Mouse (Mus musculus): Measurements from ENCODE around the gene Rundc1. TPM values are rescaled to one million over a fixed set of nuclear protein-coding genes. Genes with fewer than 3 reads are reported as not detected.
"Not testable (repeated sequence)": the region's sequence is repeated elsewhere in the genome, so short reads cannot be mapped to it uniquely, and the experiment has no call there.

The Rundc1 gene
- total RNA-seq (2021) = 10 to 100 TPM; 35.6 to 37.0 TPM

DNA sequence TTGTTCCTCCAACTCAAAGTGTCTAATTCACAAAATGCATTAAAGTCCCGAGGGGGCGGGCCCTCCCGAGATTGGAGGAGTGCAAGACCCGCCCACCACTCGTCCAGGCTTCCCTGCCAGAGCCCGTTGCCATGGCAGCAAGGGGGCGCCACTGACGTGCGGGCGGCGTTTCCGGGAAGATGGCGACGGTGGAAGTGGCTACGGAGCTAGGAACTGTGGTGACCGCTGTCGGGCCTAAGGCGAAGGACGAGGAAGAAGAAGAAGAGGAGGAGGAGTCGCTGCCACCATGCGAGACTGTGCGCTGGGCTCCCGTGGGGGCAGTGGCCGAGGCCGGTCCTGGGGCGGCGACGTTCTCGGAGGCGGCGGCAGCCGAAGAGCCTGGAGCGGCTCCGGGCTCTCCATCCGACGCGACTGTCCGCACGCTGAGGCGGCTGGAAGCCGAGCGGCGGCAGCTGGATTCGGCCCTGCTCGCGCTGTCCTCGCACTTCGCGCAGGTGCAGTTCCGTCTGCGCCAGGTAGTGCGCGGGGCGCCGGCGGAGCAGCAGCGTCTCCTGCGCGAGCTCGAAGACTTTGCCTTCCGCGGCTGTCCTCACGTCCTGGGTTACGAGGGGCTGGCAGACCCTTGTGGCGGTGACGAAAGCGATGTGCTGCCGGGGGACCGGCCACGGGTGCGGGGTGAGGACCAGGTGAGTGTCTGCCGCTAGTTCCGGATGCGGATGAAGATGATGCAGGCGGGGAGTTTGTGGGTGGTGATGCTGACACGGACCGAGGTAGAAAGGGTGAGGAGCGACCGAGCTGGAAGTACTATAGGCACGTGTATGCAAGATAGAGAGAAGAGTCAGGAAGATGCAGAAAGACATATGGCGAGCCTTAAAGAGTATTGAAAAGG lies at the start of gene Rundc1, which contains the start of gene Ptges3l:
Gene Rundc1, plus strand, starts transcription at position 161 of the 889 bp plus-strand sequence.
Gene Ptges3l, minus strand, starts transcription at position 409 of the 889 bp plus-strand sequence.
- intact Hi-C loops (cut with DNase I) = loop anchor here (2.0 kb wide), 1 partner anchor 18 kb away; the partner anchor contains the start of gene Rpl27
- peak; percentile 99 for DNase-seq (ENCODE audit: low spot score in 2 of 2)

DNA sequence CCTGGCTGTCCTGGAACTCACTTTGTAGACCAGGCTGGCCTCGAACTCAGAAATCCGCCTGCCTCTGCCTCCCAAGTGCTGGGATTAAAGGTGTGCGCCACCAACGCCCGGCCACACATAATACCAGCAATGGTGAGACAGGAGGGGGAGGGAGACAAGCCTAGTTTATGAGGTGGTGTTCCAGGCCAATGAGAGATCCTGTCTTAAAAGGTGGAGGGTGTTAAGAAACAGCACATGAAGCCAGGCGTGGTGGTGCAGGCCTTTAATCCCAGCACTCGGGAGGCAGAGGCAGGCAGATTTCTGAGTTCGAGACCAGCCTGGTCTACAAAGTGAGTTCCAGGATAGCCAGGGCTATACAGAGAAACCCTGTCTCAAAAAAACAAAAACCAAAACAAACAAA lies 46.7 kb upstream of the Rundc1 start:
- intact Hi-C loops (cut with DNase I); DNase-seq (ENCODE audit: low spot score in 2 of 2): not testable (repeated sequence)

DNA sequence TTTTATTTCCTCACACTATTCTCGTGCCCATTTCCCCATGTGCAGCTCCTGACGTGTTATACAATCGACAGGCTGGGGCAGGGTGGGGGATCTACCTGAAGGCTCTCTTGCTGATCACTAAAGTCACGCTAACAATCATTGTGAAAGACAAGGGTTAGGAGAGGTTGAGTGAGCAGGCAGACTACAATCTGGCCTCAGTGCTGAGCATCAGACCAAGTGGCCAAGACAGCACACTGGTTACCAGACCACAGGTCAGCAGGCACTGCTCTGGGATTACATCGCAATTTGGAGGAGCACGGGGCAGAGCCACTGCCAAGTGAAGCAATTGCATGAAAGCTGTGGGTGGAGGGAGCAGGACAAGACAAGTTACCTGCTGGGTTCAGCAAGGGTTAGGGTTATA lies 46.0 kb upstream of the Rundc1 start:
- intact Hi-C loops (cut with DNase I) = no loop called here
- no peak for DNase-seq (ENCODE audit: low spot score in 2 of 2)

DNA sequence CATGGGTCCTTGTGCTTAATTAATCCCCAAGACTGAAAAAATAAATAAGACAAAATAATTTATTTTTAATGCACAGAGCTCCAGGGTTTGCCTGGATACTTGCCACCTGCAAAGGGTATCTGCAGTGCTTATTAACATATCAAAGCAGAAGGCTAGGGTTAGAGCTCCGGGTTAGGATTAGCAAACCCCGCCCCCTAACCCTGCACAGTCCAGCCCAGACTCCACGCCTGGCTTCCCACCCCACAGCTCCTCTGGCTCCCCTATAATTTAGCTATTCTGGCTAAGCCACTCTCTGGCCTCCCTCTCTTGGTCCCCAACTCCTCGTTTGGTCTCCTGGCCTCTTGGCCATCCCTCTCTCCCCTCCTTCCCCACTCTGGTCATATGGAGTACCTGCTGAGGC lies 43.1 kb upstream of the Rundc1 start:
- no peak for DNase-seq (ENCODE audit: low spot score in 2 of 2)
- intact Hi-C loops (cut with DNase I) = no loop called here

GRCm38 (mm10) chr11:101395110-101395509 lies 29.8 kb upstream of the Rundc1 start:
- peak; percentile 75 to 81 for DNase-seq (ENCODE audit: low spot score in 2 of 2)
- intact Hi-C loops (cut with DNase I) = loop anchor here (1.0 to 5.0 kb wide), 2 partner anchors 72 to 183 kb away; no protein-coding TSS in a partner anchor

DNA sequence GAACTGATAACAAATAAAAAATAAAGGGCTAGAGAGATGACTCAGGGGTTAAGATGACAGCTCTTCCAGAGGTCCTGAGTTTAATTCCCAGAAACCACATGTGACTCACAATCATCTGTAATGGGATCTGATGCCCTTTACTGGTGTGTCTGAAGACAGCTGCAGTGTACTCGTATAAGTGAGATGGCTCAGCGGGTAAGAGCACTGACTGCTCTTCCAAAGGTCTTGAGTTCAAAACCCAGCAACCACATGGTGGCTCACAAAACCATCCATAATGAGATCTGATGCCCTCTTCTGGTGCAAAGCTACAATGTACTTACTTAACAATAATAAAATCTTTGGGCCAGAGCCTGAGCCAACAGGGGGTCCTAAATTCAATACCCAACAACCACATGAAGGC lies 9.6 kb upstream of the Rundc1 start:
- intact Hi-C loops (cut with DNase I) = loop anchor here (10.0 kb wide), 1 partner anchor 321 kb away; the partner anchor contains the start of gene Psmc3ip
- DNase-seq (ENCODE audit: low spot score in 2 of 2) = no peak

DNA sequence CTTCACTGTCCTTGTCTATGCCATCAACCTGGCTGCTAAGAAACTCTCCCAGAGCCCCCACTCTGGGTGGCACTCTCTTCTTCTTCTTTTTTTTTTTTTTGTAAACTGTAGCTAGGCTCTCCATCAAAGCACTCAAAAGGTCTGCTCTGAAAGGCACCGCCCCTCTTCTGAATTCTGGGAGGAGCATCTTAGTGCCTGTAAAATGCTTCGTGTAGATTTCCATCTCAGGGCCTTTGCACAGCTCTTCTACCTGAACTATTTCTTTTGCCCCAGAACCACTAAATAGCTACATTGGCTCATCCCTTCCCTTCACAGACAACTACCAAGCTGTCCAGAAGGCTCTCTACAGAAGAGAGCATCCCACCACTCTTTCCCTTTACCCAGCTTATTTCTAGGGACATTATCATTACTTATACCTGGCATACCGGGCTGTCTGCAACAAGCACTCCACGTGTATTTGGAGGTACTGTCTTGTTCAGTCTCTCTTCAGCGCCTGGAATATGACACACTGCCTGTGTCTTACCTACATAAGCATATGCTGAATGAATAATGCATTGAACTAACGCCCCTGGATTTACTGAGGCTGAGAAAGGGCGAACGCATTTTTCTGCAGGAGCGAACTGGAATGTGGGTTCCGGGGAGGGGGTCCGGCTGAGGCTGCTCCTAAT lies 8.3 kb upstream of the Rundc1 start:
- intact Hi-C loops (cut with DNase I) = loop anchor here (10.0 kb wide), 1 partner anchor 322 kb away; the partner anchor contains the start of gene Psmc3ip

GRCm38 (mm10) chr11:101417101-101417855 lies 7.6 kb upstream of the Rundc1 start, which contains the start of gene Aarsd1:
Gene Aarsd1 (minus strand): TSS chr11:101417615.
- intact Hi-C loops (cut with DNase I) = loop anchor here (10.0 kb wide), 1 partner anchor 322 kb away; the partner anchor contains the start of gene Psmc3ip

More for the DNA sequence above, 8.3 kb upstream of the Rundc1 start:
- DNase-seq (ENCODE audit: low spot score in 2 of 2) = no peak

DNA sequence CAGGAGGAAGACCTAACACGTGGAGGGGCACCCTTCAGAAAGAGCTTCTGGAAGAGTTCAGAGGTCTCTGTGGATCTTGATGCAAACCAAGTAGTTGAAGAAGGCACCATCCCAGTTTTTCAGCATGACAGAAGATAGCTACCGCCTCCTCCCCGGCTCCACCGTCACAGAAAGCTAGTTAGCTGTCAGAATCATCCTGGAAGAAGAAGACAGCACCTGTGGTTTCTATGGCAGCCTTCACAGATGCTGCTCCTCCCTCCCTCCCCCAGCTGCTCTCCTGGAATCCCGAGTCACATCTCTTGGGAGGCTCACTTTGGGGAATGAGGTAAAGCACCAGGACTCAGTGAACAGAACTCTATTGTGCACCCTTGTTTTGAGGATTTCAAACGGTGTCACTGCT lies 5.9 kb upstream of the Rundc1 start:
- DNase-seq (ENCODE audit: low spot score in 2 of 2) = peak; percentile 41 to 78
- intact Hi-C loops (cut with DNase I) = loop anchor here (10.0 kb wide), 1 partner anchor 324 kb away; the partner anchor contains the start of gene Psmc3ip

More at GRCm38 (mm10) chr11:101417101-101417855, 7.6 kb upstream of the Rundc1 start, which contains the start of gene Aarsd1:
- DNase-seq (ENCODE audit: low spot score in 2 of 2) = peak; percentile 89 to 91

GRCm38 (mm10) chr11:101419610-101420009 lies 5.3 kb upstream of the Rundc1 start:
- DNase-seq (ENCODE audit: low spot score in 2 of 2) = no peak
- intact Hi-C loops (cut with DNase I) = loop anchor here (10.0 kb wide), 1 partner anchor 325 kb away; the partner anchor contains the start of gene Psmc3ip

DNA sequence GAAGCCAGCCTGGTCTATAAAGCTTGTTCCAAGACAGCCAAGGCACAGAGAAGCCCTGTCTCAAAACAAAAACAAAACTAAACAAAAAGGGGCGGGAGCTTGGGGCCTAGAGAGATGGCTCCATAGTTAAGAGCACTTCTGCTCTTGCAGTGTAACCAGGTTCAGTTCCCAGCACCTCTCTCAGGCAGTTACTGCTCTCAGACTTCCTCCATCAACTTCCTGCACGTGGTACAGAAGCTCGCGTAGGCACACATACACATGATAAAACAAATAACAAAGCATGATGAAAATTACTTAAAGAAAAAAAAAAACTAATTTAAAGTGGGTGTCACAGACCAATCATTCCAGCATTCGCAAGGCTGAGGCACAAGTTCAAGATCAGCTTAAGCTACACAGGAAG lies 4.7 kb upstream of the Rundc1 start:
- intact Hi-C loops (cut with DNase I) = no loop called here
- no peak for DNase-seq (ENCODE audit: low spot score in 2 of 2)

DNA sequence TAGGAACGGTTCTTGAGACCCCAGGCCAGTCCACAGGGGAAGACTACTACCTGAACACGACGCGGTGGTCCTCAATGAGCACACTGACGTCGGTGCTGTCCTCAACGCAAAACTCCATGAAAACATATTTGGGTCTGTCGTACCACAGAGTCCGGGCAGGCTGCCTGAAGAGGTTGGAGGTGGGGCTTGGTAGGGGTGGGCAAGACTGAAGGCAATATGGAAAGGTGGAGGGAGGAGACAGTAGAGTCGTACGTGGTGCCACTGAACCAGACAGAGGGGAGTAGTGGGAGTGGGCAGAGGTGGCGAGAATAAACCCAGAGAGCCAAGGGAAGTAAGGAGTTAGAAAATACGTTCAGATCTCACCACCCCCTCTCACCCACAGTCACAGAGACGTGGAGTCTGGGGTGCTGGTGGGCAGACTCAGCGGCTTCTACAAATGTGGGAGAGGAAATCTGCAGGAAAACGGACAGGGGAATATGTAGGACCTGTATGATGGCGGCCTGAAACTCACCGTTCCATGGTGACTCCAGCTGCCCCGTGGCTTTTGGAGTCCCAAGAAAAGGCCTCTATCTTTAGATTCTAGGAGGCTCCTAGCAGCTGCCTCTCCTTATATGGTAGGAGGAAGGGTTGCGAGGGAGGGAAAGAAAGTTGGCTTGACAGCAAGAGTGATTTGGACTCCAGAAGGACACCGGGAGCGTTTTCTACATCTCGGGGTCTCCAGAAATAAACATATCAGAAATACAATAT lies 607 bp upstream of the Rundc1 start, which contains the start of gene Gm27029:
Gene Gm27029, minus strand, starts transcription at position 692 of the 747 bp plus-strand sequence.
- DNase-seq (ENCODE audit: low spot score in 2 of 2) = peak; percentile 54 to 58
- intact Hi-C loops (cut with DNase I) = loop anchor here (2.0 kb wide), 1 partner anchor 19 kb away; the partner anchor contains the start of gene Rpl27

DNA sequence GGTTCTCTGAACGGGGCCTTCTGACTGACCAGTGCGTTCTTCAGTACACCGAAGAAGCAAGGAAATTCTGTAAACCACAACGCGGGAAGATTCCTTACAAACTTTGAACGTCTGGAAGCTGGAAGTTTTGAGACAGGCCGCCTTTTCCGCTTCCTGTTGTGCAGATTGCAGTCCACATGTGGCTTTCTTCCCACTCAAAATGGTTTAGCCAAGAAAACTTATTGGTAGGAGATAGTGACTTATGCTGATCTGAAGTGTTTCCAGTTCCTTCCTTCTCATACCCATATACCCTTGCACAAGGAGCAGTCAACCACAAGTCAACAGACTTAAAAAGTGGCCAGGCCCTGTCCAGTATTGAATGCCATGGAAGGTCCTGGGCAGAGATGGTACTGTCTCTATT lies 1.3 kb downstream of the Rundc1 start:
- DNase-seq (ENCODE audit: low spot score in 2 of 2) = no peak
- intact Hi-C loops (cut with DNase I) = no loop called here

- DNase-seq (ENCODE audit: low spot score in 2 of 2) = no peak
- intact Hi-C loops (cut with DNase I) = no loop called here
These were observed 6.4 kb downstream of the Rundc1 start for GRCm38 (mm10) chr11:101431327-101431726.

- DNase-seq (ENCODE audit: low spot score in 2 of 2) = no peak
These were observed 8.5 kb downstream of the Rundc1 start for GRCm38 (mm10) chr11:101433396-101433795.

DNA sequence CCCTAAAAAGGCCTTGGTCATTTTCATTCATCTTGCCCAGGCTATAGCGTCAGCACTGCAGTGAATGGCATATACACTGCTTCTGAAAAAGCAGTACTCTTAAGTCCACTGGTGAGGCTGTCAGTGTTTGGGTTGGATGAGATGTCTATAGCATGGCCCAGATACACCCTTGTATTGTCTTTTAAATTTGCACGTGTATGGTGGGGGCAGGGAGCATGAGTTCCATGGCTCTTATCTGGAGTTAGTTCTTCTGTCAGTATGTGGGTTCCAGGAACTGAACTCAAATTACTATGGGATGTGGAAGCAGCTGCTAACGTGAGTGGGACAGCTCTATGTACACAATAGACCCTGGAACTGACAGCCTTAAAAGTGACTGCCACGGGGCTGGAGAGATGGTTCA lies 10.9 kb downstream of the Rundc1 start:
- no peak for DNase-seq (ENCODE audit: low spot score in 2 of 2)
- intact Hi-C loops (cut with DNase I) = no loop called here

More at GRCm38 (mm10) chr11:101433396-101433795, 8.5 kb downstream of the Rundc1 start:
- intact Hi-C loops (cut with DNase I) = no loop called here

DNA sequence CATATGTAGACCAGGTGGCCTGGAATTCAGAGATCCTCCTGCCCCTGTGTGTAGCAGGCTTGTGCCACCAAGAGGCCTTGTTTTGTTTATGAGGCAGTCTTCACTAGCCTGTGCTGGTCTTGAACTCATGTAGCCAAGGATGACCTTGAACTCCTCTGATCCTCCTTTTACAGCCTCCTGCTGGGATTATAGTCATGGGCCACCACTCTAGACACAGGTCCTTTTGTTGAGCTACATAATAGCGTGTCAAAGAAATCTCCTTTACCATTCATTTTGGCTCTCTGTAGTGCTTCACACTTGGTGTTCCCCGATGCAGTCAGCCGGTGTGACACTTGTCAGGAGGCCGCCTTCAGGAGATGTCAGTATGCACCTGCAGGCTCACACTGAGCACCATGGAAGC lies 12.0 kb downstream of the Rundc1 start:
- intact Hi-C loops (cut with DNase I) = no loop called here
- no peak for DNase-seq (ENCODE audit: low spot score in 2 of 2)

DNA sequence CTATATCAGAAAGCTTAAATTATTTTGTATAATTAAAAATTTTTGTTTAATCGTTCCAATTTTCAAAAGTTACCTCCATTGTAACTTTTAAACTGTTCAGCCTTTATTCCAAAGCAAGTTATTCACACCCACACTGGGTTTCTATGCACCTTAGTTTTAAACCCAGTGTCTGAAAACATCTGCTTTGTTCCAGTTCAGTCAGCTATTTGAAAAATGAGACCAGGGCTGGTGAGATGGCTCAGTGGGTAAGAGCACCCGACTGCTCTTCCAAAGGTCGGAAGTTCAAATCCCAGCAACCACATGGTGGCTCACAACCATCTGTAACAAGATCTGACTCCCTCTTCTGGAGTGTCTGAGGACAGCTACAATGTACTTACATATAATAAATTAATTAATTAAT lies 13.1 kb downstream of the Rundc1 start:
- intact Hi-C loops (cut with DNase I); DNase-seq (ENCODE audit: low spot score in 2 of 2): not testable (repeated sequence)
